Mouse (Mus musculus): ENCODE measurements around the gene Crispld2.

The Crispld2 gene

DNA sequence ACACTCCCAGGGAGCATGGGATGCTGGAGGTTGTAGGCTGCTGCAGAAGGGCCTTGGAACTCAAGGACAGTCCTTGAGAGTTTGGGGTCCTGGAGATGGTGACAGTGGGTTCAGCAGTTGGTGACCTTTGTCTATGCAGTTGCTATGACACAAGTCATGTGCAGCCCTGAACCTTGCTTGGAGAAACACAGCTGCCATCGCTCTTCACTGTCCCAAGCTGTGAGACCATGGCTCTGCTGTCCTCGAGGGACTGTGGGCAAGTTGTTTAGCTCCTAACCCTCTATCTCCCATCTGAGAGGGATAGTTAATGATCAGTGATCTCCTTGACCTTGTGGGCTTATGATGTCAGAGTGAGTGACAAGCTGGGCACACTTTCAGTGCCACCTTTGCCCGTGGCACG lies 44.3 kb downstream of the Crispld2 start:
- DNase-seq, result no peak

DNA sequence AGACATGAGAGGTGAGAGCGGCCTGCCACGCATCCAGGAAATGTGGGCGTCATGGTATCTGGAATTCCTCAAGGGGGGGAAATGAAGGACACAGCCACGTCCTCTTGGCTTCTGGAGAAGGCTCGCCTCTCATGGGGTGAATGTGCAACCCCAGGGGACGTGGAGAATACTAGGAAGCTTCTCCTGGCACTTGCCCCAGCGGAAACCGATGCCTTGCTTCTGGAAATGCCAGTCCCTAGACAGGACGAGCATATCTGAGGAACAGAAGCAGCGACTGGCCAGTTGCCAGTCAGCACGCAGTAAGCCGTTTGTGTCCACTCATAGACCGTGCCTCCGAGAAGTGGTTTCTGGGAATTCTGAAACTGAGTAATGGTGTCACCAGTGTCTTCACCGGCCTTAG lies 45.0 kb downstream of the Crispld2 start:
- DNase-seq, result peak; percentile 23

DNA sequence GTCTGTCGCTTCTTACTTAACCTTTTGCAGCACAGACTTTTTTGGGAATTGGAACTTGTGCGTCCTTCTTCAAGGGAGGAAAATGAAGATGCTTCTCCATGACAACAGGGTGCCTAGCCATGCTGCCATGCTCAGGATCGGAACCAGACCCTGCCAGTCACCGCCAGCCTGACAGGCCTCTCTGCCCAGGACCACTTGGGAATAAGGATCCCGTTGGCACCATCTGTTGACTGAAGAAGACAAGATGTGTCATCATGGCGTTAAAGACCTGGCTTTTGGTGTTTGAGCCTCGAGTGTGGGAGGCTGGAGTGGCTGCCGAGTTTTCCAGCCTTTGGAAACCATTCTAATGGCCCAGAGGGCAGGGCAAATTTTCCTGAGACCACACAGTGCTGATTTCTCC lies 45.4 kb downstream of the Crispld2 start:
- no peak for DNase-seq

DNA sequence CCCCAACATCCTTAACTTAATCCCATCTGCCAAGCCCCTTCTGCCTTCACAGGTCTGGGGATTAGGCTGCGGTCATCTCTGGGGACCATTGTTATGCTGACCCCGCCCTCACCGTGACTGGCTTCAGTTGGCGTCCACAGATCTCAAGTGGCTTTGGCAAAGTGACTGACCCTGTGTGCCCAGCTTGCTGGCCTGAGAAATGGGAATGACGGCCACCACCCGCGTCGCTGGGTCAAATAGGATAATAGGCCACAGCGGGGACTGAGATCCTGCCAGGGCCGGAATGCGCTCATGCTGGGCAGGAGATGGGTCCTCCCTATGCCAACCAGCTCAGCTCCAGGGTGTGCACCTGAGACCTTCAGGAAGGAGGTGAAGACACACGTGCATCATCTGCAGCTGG lies 46.5 kb downstream of the Crispld2 start:
- no peak for DNase-seq

DNA sequence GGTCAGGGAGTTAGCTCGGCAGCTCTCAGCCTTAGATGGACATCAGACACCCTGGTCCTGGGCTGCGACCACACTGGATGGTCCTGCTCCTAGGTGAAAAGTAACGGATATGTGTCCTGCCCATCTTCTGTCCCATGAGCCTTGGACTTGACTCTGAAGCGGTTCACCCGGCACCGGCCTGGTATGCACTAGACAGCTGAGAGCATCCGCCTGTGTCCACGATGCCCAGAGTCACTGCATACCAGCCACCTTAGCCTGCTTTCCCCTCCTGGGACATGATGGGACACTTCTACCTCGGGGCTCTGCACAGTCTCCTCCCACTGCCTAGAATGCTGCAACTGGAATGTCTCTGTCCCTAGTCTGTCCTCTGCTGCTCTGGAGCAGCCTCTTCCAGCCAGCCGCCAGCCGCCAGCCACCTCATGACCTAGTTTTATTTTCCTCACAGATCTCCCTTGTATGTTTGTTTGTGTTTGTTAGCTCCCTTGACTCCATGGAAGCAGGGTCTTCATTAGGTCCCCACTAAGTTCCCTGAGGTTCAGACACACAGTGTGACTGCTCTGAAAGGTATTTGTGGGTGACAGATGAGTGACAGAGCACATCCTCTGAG lies 47.2 kb downstream of the Crispld2 start:
- DNase-seq, result no peak

DNA sequence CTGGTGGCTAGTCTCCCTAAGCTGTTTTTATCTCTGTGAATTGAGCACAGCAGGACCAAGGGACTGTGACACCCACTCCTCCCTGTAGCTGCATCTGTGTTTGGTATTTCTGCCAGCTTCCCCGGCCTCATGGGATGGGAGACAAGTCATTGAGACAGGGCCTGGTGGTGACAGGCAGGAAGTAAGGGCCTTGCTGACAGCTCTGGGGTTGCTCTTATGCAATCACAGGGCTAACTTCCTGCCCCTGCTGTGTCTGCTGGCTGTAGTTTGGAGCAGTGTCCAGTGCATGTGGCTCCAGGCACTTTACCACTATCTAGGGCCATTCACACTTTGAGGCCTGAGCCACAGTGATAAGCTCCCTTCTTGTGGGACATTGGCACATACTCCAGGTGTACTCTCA lies 48.6 kb downstream of the Crispld2 start:
- DNase-seq, result no peak

DNA sequence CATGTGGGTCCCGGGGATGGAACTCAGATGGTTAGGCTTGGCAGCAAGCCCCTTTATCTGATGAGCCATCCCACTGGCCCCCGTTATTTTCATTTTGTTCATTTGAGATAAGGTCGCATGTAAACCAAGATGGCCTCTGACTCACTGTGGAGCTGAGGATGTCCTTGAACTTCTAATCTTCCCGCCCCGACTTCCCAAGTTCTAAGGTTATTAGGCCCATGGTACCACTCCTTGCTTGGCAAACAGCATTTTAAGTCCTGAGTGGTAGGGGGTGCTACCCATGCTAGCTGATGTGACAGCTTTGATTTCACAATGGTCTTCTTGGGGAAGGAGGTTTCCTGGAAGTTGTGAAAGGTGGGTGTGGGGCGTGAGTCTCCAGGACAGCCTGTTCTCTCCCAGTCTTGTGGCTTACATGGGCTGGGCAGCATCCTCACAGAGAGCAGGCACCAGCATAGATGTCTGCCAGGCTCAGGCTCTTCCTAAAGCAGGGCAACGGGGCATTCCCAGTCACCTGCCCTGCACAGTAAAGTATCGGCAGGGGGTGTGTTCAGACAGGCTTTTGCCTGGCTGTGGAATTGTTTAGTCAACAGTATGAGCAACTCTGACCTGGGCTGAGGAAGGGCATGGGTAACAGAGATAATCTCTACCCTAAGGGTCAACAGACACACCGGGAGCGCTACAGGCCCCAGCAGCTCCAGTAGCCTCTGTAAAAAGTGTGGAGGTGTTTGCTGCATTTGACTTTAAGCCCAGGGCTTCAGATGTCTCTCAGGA lies 50.5 kb downstream of the Crispld2 start:
- no peak for DNase-seq

DNA sequence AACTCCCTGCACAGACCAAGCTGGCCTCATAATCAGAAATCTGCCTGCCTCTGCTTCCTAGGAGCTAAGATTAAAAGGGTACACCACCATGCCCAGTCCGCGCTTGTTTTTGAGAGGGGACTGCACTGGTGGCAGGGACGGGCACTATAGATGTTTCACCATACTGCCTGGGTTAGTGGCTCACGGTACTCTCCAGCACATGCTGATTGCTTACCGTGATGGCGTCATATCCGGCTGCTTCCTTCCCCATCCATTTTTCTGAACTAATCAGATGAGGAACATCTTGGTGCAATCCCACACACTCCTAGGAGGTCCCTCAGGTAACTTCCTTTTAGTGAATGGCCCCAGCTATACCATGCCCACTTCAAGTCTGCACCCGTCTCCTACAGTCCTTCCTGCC lies 52.7 kb downstream of the Crispld2 start:
- DNase-seq, result no peak

DNA sequence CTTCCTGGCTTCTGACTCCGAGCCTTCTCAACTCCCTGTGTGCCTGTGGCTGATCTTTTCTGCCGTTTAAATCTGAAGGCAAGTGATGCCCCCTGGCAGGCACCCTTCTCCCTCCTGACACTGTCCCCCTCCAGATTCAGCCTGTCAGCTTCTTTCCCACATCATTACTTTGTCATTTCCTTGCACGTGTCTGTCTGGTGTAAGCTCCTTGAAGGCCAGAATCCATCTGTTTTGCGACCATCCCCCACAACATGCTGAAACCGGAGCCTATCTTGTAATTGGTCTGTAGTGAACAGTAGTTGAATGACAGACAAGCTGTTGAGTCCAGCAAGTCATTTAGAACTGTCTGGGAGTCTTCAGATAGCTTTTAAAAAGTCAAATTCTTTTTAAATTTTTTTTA lies 53.2 kb downstream of the Crispld2 start:
- DNase-seq, result no peak

DNA sequence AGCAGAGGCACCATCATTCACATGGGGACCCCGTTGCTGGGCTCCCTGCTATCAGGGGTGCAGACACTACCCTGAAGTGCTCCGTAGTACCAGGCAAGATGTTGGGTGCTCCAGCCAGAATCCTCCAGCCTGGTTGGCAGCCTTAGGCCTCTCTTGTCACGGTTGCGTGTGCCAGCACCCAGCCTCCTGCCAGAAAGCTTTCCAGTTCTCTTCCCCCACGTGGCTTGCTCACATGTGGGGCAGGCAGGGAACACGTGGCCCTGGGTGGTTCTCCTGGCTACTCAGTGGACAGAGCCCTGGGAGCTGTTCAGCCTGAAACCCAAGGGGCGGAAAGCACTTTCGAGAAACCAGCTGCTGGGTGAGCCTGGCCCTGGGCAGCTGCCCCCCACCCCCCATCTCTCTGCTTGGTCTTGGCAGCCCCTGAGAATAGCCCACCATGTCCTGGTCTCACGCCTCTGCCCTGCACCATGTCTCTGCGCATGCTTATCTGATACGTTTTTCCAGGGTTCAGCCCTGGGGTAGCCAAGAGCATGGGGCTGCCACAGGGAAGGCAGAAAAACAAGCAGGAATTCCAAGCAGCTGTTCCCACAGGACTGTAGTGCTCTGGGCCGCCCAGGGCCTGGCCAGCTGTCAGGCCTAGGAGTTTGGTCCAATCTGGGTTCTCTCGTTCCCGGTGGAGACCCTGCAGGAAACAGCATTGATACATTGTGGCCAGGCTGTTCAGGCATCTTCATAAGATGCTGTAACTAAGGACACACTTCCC lies 54.2 kb downstream of the Crispld2 start:
- DNase-seq, result peak; percentile 76

DNA sequence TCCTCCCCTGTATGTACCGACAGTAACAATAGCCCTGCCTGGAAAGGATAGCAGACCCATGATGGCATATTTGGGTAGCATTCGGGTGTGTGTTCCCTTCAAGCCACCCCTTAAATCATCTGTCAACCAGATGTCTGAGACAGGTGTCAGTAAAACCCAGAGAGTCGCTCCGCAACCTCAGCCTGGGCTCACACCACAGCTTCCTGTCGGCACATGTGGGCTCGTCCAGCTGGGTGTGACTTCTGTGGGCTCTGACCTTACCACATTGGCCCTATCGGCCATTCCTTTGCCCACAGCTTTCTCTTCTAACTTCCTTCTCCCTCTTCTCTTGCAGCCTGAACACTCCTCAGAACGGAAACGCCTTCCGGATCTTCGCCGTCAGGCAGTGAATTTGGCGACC lies 57.7 kb downstream of the Crispld2 start:
- DNase-seq, result no peak

DNA sequence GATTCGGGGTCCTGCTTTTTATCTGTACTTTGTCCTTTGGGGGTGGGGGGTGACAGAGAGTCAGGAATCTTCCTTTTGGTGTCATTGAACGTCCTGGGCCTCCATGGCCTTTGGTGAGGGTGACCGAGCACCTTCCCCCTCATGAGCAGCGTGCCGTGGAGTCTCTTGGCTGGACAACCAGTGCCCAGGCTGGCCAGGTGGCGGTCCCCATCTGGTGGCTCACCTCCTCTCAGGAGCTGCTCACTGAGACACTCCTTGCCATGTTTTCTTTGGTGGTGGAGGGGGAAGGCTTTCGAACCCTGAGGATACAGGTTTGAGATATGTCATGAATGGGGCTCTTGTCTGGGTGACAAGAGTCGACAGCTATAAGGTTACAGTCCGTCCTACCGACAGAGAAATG lies 58.1 kb downstream of the Crispld2 start:
- no peak for DNase-seq

DNA sequence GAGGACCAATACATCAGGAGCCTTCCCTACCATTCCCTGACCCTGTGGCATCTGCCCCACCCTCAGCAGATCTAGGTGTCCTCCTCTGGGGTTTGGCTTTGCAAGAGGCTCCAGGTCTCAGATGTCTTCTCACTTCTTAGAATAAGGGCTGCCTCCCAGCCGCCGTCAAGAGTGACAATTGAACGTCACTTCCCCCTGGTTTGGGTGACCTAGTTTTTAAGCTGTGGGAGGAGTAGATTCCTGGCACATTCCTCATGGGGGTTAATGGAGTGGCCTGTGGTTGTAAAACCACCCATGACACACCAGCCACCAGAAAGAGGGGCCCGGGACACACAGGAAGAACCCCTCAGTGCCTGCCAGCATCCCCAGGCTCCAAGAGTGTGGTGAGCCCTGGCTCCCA lies 58.8 kb downstream of the Crispld2 start:
- DNase-seq, result no peak

DNA sequence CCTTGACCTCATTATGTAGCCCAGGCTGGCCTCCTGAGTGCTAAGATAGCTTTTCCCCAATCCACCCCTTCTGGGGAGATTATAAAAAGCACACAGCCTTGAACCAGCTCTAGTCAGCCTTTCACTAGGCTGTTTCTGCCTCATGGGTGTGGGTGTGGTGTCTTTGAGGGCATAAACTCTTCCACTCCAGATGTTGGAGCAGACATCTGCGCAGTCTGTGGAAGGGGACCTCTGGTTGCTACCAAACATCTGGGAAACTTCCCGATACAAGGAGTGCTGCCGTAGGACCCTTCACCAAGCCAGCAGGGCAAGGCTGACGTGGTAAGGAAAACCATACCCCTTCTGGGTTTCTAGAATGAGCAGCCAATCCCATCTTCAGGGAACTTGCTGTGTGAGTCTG lies 59.7 kb downstream of the Crispld2 start:
- no peak for DNase-seq

DNA sequence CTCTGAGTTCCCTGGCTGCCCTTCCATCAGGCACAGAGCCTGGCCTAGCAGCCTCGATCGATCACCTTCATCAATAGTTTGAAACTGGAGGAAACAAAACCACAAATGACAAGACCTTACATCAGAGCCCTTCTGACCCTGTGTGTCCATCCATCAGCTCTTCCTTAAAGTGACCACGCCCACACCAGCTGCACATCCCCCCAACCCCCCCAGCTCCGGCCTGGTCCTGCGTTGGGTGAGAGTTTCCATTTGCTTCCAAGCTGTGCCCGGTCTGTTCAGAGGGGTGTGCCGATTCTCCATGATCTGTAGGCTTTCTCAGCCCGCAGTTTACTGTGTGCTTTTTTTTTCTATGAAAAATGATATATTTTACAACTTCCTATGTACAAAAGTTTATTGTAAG lies 60.1 kb downstream of the Crispld2 start:
- DNase-seq, result no peak

DNA sequence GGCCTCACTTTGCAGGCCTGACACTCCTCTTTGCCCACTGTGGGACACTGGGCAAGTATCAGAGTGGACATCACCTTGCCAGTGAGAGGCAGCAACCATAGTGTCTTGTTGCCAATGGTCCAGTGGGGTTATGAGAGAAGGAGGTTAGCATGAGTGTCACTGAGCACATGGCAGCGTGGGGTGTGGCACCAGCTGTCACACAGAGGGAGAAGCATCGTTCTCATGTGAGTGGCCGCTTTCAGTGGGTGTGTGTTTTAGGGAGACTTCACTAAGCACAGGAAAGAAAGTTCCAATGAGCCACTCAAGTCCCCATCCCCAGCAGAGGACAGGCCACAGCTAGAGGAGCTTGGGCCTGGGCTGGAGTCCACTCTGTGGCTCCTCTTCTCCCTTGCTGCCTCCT lies 62.6 kb downstream of the Crispld2 start:
- no peak for DNase-seq

DNA sequence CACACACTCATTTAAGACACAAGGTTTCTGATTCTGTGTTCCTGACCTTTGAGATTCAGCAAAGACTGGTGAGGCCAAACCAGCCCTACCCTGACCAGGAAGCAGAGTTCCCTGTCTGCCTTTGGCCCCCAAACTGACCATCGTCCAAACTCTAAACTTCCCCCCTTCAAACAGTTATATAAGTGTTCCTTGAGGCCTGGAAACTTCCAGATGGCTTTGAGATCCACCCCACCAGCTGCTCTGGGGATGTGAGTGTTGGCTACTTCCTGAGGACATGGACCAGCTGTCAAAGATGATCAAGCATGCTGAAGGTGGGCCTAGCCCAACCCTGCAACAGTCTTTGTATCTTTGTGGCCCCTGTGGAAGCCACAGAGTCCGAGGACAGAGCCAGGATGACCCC lies 64.8 kb downstream of the Crispld2 start:
- no peak for DNase-seq

DNA sequence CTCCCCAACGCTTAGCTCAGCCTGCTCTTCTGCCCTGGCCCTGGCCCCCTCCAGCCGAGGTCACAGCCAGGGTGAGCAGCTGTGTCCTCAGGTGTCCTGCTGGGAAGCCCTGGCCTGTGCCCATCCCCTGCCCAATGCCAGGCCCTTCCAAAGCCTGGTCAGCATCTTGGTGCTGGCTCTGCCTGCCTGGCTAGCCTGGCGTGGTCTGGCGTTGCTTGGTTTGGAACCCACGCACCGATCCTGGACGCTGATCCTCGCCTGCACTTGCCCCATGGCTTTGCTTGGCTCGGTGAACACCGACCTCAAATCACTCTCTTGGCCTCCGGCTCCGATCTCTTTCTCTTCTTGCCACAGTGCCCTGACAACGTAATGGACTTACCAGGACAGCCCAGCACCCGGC lies 70.5 kb downstream of the Crispld2 start:
- DNase-seq, result no peak

DNA sequence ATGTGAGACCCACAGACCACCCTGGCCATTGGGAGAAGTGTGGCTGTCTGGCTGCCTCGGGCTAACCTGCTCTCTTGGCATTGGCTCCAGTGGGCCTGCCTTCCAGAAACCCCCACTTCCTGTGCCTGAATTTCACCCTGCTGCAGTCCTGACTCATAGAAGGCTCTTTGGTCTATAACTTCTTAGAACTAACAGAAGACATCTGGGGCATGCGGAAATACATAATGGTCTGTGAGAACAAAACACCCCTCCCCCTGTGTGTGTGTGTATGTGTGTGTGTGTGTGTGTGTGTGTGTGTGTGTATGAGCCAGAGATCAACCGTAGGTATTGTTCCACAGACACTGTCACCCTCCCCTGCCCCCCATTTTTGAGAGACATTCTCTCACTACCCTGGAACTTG lies 71.1 kb downstream of the Crispld2 start:
- no peak for DNase-seq

DNA sequence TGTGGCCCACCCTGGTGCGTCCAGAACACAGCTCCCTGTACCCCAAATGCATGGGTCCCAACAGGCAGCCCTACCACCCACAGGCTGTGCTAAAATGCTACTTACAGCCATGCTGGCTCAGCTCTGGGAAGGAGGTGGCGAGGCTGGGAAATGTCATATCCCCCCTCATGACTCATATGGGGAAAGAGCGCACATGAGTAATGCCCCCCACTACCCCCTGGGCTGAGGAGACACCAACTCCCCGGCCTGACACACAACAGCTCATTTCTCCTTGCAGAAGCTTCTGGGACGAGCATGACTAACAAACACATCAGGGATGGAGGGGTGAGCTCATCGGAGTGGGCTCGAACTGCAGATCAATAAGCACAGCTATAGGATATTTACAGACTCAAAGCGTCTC lies 73.4 kb downstream of the Crispld2 start:
- no peak for DNase-seq

DNA sequence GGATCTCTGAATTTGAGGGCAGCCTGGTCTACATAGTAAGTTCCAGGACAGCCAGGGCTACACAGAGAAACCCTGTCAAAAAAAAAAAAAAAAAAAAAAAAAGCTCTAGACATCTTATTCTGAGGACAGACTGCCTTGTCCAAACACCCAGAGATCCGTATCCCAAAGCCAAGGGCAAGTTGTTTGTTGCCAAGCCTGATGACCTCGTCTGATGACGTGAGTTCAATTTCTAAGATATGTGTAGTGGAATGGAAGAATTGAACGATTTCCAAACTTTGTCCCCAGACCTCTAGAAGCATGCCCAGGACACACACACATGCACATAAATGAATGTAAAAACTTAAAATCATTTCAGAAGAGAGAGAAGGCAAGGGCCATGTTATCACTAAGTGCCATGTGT lies 74.0 kb downstream of the Crispld2 start:
- no peak for DNase-seq

DNA sequence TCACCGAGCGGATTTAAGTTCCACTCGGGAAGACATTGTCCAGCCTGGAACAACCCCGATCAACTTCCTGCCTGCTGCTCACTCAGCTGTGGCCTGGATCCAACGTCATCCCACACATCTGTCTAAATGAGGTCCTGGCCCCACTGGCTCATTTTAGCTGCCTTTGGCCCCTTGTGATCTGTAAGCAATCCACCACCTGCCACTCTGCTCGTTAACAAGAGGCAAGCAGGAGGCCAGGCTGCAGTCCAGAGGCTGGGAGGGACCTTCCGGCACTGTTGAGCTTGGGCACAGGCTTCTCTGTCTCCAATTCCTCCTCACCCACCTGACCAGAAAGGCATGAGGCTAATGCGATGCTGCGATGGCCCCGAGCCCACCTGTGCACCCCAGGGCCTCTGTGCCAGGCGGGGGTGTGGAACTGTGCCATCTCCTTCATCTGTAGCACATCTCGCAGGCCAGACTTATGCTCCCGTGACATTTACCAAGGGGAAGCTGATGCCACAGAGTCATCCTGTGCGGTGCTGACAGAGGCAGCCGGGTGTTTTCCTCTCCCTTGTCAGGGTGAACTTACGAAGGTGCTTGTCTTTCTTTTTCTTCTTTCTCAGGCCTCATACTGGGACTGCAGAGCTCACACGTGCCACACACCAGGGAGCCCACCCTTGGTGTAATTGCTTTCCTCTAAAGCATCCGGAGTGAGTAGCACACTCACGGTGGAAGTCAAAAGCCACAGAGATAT lies 75.9 kb downstream of the Crispld2 start:
- DNase-seq, result no peak

DNA sequence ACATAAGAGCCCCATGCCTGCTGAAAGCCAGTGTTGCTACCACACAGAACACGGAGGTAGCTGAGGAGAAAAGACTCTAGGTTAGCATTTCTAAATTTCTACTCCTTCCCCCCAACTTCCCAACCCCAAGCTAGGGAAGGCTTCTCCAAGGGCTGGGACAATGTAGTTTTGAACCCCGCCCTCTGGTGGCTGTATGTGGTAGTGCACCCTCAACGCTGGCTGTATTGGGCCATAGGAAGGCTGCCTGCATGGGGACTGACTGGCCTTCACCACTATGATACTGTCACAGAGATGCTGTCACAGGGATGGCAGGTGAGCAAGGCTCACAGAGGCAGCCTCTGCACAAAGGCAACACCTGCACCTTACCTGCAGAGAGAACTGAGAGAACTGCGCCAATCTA lies 79.4 kb downstream of the Crispld2 start:
- peak; percentile 86 for DNase-seq

DNA sequence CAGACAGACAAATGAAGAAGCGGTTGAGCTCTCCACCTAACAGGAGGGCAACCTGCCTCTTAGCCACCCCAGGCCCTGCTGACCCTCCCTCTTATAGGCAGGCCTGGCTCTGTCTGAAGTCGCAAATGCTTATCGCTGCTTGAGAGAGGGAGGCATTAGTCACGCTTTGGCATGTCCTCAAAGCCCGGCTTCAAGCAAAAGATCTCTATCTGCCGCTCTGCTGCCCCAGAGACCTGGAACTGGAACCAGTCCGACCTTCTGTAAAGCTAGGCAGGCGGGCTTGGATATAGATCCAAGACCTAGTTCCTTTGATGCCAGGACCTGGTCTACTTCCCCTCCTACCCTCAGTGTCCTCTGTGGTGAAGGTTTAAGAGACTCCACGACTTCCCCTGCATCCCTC lies 80.0 kb downstream of the Crispld2 start:
- no peak for DNase-seq

Measured in right cerebral cortex, postnatal 4 days (tissue).